Mouse (Mus musculus) heart, postnatal 0 days (tissue): ENCODE measurements around the gene Anxa11.
"Not testable (repeated sequence)": the region's sequence is repeated elsewhere in the genome, so short reads cannot be mapped to it uniquely, and the experiment has no call there.

Experiments
- CTCF ChIP-seq: IDR thresholded peaks from 2 replicates; pipeline ENCODE4 v1.5.1; 2016; ENCODE audit warnings: antibody characterized with exemption, control low read depth, low read depth
- EP300 ChIP-seq: IDR thresholded peaks from 2 replicates; pipeline ENCODE4 v1.6.1; 2016; ENCODE audit warnings: antibody characterized with exemption, low read depth

GRCm38 (mm10) chr14:25895686-25896085 lies 53.7 kb downstream of the Anxa11 start:
- TF ChIP-seq EP300, CTCF: not testable (repeated sequence)
